Mouse (Mus musculus) heart, adult 18-20 months (tissue): ENCODE measurements at regions not wholly inside any gene's neighbourhood (a gene's known extent, or its start where the extent isn't known, plus 50 kb on each side); places are given as distances from the start of the nearest gene placed in this dataset.

Experiments used
- DNase-seq, 2 experiments: peaks; one replicate each; pipeline ENCODE4 v3.0.0; 2021 to 2022; ENCODE audit warnings: mixed read lengths in 1 of 2

GRCm38 (mm10) chr13:60007593-60007992 is 169.6 kb downstream of the Gas1 start:
- DNase-seq, result peak; percentile 66 to 69

GRCm38 (mm10) chr13:60007031-60007430 is 170.1 kb downstream of the Gas1 start:
- DNase-seq, result peak in 1 of 2 experiments; percentile 22

GRCm38 (mm10) chr13:60004611-60005010 is 172.6 kb downstream of the Gas1 start:
- no peak for DNase-seq

GRCm38 (mm10) chr13:60002098-60002497 is 175.1 kb downstream of the Gas1 start:
- DNase-seq, result no peak

GRCm38 (mm10) chr13:60001637-60002036 is 175.5 kb downstream of the Gas1 start:
- DNase-seq, result no peak

- DNase-seq, result no peak
Measured at GRCm38 (mm10) chr13:60000618-60001347, 176.4 kb downstream of the Gas1 start.

GRCm38 (mm10) chr13:59997431-59997830 is 174.5 kb upstream of the Tut7 start:
- no peak for DNase-seq

- DNase-seq, result no peak
Measured at GRCm38 (mm10) chr13:59996146-59996814, 173.3 kb upstream of the Tut7 start.

- DNase-seq, result peak; percentile 29 to 32
Measured at GRCm38 (mm10) chr13:59992780-59993501, 170.0 kb upstream of the Tut7 start.

- DNase-seq, result no peak
Measured at GRCm38 (mm10) chr13:59992346-59992745, 169.4 kb upstream of the Tut7 start.

- no peak for DNase-seq
Measured at GRCm38 (mm10) chr13:59990402-59991280, 167.7 kb upstream of the Tut7 start.

GRCm38 (mm10) chr13:59988393-59988965 is 165.5 kb upstream of the Tut7 start:
- no peak for DNase-seq

- no peak for DNase-seq
Measured at GRCm38 (mm10) chr13:59976425-59976824, 153.5 kb upstream of the Tut7 start.

- DNase-seq, result no peak
Measured at GRCm38 (mm10) chr13:59972093-59972427, 149.1 kb upstream of the Tut7 start.

GRCm38 (mm10) chr13:59971231-59972092 is 148.5 kb upstream of the Tut7 start:
- no peak for DNase-seq

GRCm38 (mm10) chr13:59970430-59970829 is 147.5 kb upstream of the Tut7 start:
- no peak for DNase-seq

- no peak for DNase-seq
Measured at GRCm38 (mm10) chr13:59969484-59969883, 146.5 kb upstream of the Tut7 start.

- DNase-seq, result peak in 1 of 2 experiments; percentile 22
Measured at GRCm38 (mm10) chr13:59968584-59969240, 145.8 kb upstream of the Tut7 start.

- no peak for DNase-seq
Measured at GRCm38 (mm10) chr13:59966535-59967255, 143.7 kb upstream of the Tut7 start.

- DNase-seq, result no peak
Measured at GRCm38 (mm10) chr13:59964981-59965380, 142.0 kb upstream of the Tut7 start.
